Mouse (Mus musculus) cerebellum, adult 2 months (tissue): ENCODE results near the gene Gm4922. TPM values are rescaled to one million over a fixed set of nuclear protein-coding genes. Genes with fewer than 3 reads are reported as not detected.
A peak's percentile ranks its signal among the peaks of the same experiment; 100 is the strongest.

Experiments
- DNase-seq, 2 experiments: peaks; one replicate each; pipeline ENCODE4 v3.0.0; 2021
- H3K27ac ChIP-seq: fragments of 200-500 bp; 2 replicates; pipeline ENCODE4 v1.5.1; 2012; ENCODE audit warnings: low read length, control low read depth, inconsistent platforms; ENCODE audit not compliant: insufficient read depth
- H3K27me3 ChIP-seq: fragments of 200-500 bp; 2 replicates; pipeline ENCODE4 v1.6.1; 2012; ENCODE audit warnings: inconsistent platforms, mild to moderate bottlenecking, low read length, moderate library complexity; ENCODE audit not compliant: control insufficient read depth, insufficient read depth
- H3K4me1 ChIP-seq: fragments of 200-500 bp; 2 replicates; pipeline ENCODE4 v1.6.1; 2011; ENCODE audit warnings: low read length; ENCODE audit not compliant: control insufficient read depth, insufficient read depth
- H3K4me3 ChIP-seq: fragments of 200-500 bp; replicated peaks from 2 replicates; pipeline ENCODE3; 2011; ENCODE audit warnings: mild to moderate bottlenecking, low read depth, low read length, control low read depth; ENCODE audit not compliant: insufficient read depth
- CTCF ChIP-seq: fragments of 200-500 bp; IDR thresholded peaks from 2 replicates; pipeline ENCODE4 v1.5.1; 2011; ENCODE audit warnings: low read depth, mild to moderate bottlenecking, control low read depth, low read length, moderate library complexity, borderline replicate concordance; ENCODE audit not compliant: insufficient read depth
- POLR2A ChIP-seq: fragments of 200-500 bp; IDR thresholded peaks from 2 replicates; pipeline ENCODE4 v1.6.1; 2011; ENCODE audit warnings: low read length, control low read depth, borderline replicate concordance; ENCODE audit not compliant: insufficient read depth
- WGBS: fragments of 180-500 bp; shearing (Covaris S2); methylation state at CpG from one replicate; pipeline ENCODE4 v1.1.7; 2018; 5-methylcytosine and 5-hydroxymethylcytosine counted together
- polyA plus RNA-seq: library from polyadenylated mRNA; depleted of rRNA; stranded (reverse); fragments of >200 nt; gene quantifications from 2 replicates; pipeline ENCODE4 v1.2.3, GENCODE M21; 2012

The Gm4922 gene
- polyA plus RNA-seq, 1 experiment, result not detected

- TF ChIP-seq CTCF, result no peak
- 90% methylated on average over 2 of the region's 2 CpGs for WGBS
- no peaks in the 10 kb centered on the region for H3K27me3 ChIP-seq
These were observed 25.2 kb upstream of the Gm4922 start for GRCm38 (mm10) chr10:18811751-18812150.

DNA sequence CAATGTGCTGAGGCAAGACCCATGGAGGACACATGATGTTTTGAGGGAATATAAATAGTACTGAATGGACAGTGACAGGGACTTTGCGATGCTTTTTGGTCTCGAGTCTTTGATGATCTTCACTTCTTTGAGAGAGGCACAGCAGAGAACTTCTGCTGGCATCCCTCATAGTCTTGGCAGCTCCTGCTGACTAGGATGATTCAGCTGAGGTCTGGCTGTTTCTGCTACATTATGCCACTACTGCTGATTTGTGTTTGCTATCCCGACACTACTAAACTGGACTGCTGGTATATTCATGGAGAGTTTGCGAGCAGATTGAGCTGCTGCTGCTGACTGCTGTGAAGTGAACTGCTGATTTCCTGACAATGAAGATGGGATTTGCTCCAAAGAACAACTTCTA lies 3.5 kb upstream of the Gm4922 start:
- peak in 1 of 2 experiments; percentile 4 for DNase-seq
- TF ChIP-seq CTCF (no peak), POLR2A (no peak)
- no peaks in the 10 kb centered on the region for H3K27me3 ChIP-seq
- no peak overlapping the region for H3K4me3 ChIP-seq
- no peak overlapping the region for H3K27ac ChIP-seq
- 58% methylated on average over 4 of the region's 4 CpGs for WGBS
- H3K4me1 ChIP-seq, result no peaks in the 10 kb centered on the region

More at GRCm38 (mm10) chr10:18811751-18812150, 25.2 kb upstream of the Gm4922 start:
- Histone ChIP-seq H3K4me1 (no peaks in the 10 kb centered on the region), H3K4me3 (no peak overlapping the region), H3K27ac (no peak overlapping the region)
- no peak for DNase-seq

GRCm38 (mm10) chr10:18788601-18789000 lies 2.0 kb upstream of the Gm4922 start:
- H3K27me3 ChIP-seq, result no peaks in the 10 kb centered on the region
- H3K27ac ChIP-seq, result no peak overlapping the region
- no peaks in the 10 kb centered on the region for H3K4me1 ChIP-seq
- no peak for DNase-seq
- 58% methylated on average over 1 of the region's 1 CpGs for WGBS
- H3K4me3 ChIP-seq, result no peak overlapping the region
- TF ChIP-seq POLR2A (no peak), CTCF (no peak)

DNA sequence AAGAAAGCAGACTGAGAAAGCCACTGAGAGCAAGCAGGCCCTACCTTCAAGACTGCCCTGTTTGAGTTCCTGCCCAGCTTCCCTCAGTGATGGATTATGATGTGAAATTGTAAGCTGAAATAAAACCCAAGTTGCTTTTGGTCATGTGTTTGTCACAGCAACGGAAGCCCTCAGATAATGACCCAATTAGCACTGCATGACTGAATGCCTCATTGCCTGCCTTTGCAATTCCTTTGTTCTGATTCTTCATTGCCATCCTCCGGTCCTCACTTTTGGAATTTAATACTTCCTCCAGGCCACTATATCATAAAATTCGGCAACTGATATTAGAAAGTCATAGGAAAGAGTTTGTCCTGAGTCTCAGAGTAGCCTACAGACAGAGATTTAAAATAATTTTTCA lies 9.0 kb downstream of the Gm4922 start:
- no peak for TF ChIP-seq CTCF
- TF ChIP-seq POLR2A, result no peak
- no peaks in the 10 kb centered on the region for H3K27me3 ChIP-seq
- 61% methylated on average over 3 of the region's 3 CpGs for WGBS
- no peak overlapping the region for H3K4me3 ChIP-seq
- H3K4me1 ChIP-seq, result no peaks in the 10 kb centered on the region
- DNase-seq, result no peak
- H3K27ac ChIP-seq, result no peak overlapping the region

- 61% methylated on average over 4 of the region's 4 CpGs for WGBS
- DNase-seq, result no peak
- TF ChIP-seq CTCF (no peak), POLR2A (no peak)
These were observed 13.9 kb downstream of the Gm4922 start for GRCm38 (mm10) chr10:18772537-18773179.

GRCm38 (mm10) chr10:18769909-18770308 lies 16.7 kb downstream of the Gm4922 start:
- Histone ChIP-seq H3K4me1 (no peaks in the 10 kb centered on the region), H3K27me3 (no peaks in the 10 kb centered on the region), H3K27ac (no peak overlapping the region), H3K4me3 (no peak overlapping the region)
- no peak for TF ChIP-seq POLR2A
- TF ChIP-seq CTCF, result no peak
- DNase-seq, result no peak
- WGBS, result 56% methylated on average over 5 of the region's 5 CpGs

More at GRCm38 (mm10) chr10:18772537-18773179, 13.9 kb downstream of the Gm4922 start:
- Histone ChIP-seq H3K4me3 (no peak overlapping the region), H3K4me1 (no peaks in the 10 kb centered on the region), H3K27me3 (no peaks in the 10 kb centered on the region), H3K27ac (no peak overlapping the region)

DNA sequence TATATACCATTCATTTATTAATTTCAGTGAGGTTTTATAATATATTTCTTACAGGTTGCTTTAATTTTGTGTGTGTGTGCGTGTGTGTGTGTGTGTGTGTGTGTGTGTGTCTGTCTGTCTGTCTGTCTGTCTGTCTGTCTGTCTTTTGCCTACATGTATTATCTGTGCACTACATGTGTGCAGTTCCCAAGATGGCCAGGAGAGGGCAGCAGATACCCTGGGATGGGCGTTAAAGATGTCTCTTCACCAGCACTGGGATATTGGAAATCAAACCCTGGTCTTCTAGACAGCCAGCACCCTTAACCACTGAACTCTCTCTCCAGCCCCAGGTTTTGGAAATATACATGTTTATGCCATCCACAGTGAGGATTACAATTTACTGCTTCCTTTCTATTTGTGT lies 26.4 kb downstream of the Gm4922 start:
- Histone ChIP-seq H3K4me3 (no peak overlapping the region), H3K27me3 (no peaks in the 10 kb centered on the region), H3K4me1 (no peaks in the 10 kb centered on the region), H3K27ac (no peak overlapping the region)
- peak in 1 of 2 experiments; percentile 31 for DNase-seq
- 45% methylated on average over 2 of the region's 2 CpGs for WGBS
- TF ChIP-seq POLR2A (no peak), CTCF (peak; percentile 68)

GRCm38 (mm10) chr10:18750057-18750456 lies 36.5 kb downstream of the Gm4922 start:
- no peak for DNase-seq
- no peak overlapping the region for H3K4me3 ChIP-seq
- no peaks in the 10 kb centered on the region for H3K27me3 ChIP-seq
- H3K4me1 ChIP-seq, result no peaks in the 10 kb centered on the region
- no peak overlapping the region for H3K27ac ChIP-seq
- 68% methylated on average over 4 of the region's 4 CpGs for WGBS
- TF ChIP-seq POLR2A (no peak), CTCF (no peak)
